Mouse (Mus musculus): ENCODE data around the gene Kbtbd13.

DNA sequence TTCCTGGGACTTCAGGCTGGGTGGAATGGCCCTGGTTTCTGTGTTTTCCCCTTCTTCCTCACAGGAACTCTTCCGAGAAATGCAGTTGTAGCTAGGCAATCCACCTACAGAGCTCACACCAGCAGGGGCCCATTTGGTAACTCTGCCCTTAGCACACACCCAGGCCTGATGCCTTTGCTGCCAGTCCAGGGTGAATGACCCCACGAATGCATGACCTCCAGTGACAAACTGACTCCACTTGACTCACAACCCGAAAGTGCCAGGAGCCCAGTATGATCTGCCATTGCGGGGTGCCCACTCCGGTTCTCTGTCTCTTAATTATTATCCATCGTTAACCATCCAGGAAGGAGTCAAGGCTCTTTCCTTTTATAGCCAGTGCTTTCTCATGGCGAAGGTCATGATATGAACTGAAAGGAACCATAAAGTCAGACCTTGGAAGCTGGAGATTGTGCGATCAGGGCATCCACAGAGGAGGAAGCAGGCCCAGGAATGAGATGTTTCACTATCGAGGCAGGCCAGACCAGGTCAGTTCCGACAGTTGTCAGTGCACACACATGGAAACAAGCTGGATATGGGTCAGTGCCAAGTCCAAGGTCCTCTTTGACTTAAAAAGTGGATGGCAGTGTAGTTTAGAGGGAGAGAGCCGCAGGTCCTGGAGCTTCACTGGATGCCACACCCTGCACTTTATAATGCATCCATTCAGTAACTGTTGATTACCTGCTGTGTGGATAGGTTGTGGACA, 31.5 kb upstream of the Kbtbd13 start, which contains the start of gene Slc51b:
- TF ChIP-seq CTCF (conservative IDR thresholded peaks at IDR 0.05; ENCODE audit: insufficient read depth, insufficient read length, low read depth, low read length) (no peak), POLR2A (IDR thresholded peaks at IDR 0.05; ENCODE audit: low read depth, low read length) (no peak)

All from kidney, adult 2 months (tissue).